Mouse (Mus musculus): ENCODE results near the gene Rbms1.

Gene Rbms1

DNA sequence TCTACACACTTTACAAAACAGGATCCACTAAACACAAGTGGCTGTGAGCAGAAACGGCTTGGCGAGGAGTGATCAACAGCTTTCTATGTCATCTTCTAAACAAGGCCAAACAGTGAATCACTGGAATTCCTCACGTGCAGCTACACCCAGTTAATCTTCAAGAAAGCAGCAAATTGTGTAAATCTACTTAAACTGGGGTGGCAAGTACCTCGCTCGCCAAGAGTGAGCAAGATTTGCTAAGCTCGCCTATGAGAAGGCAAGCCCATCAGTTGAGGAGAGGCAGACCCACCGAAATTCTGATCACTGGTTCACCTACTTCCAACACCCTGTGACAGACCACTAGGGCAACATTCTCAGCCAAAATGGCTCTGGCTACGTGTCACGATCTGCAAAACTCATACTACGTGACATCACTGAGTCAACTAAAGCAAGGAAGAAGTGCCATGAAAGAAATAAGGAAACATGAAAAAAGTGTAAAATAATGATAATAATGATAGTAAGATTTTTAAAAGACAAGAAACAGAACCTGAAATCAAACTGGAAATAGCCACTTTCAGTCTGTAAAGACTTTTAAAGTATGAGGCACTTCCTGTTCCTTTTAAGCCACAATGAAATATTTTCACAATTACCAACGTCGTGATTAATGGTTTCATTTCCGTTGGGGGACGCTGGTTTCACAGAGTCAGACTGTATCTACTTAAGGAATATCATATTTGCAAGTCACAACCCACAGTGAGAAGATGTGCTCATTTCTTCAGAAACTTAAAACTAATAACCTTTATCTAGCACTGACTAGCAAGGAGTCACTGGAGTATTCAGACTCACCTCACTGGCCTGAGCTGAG, 85.2 kb downstream of the Rbms1 start:
- DNase-seq (ENCODE audit: low spot score): no peak

DNA sequence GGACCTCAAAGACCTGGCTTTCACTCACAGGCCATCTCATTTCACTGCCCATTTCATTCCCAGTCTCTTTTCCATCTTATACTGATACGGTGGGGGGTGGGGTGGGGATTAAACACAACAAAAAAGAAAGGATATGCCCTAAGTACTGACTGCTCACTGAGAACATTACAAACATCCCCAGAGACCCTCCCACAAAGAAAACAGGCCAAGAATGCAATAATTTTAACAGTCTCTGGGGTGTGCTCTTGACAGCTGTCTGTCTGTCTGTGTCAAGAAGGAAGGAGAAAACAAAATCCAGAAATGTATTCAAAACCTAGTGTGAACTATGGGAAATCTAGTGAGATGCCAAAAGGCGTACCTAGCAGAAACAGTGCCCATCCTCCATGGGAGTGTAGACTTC, 86.1 kb downstream of the Rbms1 start:
- no peak for DNase-seq (ENCODE audit: low spot score)

DNA sequence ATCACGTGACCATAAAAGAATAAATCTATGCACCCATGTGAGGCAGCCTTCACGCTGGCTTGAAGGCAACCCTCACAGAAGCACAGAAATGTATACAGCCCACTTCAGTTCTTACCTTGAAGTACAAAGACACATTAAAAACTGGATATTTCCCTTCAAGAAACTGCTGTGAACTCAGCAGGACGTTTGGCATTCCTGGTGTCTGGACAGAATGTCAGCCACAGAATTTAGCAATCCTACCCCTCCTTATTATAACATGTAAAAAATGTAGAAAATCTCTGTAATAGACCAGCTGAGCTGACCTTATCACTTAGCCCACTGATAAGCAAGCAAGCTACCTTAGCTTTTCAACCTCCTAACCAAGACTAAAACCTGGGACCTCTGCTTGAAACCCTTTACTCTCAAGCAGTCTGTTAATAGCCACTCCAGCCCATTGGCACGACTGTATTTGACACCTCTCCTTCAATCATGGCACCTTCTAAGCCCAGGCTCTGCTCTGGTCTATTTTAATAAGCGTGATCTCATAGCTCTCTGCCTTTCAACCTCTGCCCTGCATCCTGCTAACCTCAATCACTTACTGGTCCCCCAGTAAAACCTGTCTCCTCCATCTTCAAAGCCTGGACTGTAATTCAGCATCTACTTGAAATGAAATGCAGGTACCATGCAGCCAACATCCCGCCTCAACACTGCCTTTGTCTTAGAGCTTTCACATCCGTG, 90.7 kb downstream of the Rbms1 start:
- DNase-seq (ENCODE audit: low spot score): no peak

DNA sequence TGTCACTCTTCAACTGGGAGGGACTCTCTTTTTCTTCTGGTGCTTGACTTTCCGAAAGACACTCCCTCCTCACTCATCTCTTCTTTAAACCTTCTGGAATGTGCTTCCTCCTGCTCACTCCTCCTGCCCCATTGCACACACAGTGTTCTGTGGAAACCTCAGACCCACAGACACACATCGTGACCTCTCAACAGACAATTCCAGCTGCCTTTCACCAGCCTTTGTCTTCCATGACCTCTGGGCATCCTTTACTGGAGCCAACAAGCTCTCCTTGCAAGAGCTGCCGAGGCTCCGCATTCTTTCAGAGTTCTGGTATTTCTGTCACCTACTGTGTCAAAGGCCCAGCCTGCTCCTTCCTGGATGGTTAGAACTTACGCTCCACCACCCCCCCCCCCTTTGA, 92.0 kb downstream of the Rbms1 start:
- no peak for DNase-seq (ENCODE audit: low spot score)

DNA sequence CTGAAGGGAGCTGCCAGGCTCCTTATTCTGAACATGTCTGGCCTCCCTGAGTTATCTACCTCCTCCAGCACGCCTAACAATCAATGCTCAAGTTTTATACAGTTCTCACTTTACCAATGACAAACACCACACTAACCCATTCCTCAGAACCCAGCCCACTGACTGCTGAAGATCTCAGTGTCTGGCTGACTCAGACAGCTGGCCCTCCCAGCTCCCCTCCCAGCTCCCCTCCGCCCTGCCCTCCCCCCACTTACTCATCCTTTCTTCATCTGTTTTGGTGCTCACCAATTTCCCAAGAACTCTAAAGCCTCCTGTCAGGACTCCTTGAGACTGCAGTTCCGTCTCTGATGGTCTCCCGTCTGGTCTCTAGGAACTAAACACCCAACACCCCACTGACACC, 92.5 kb downstream of the Rbms1 start:
- DNase-seq (ENCODE audit: low spot score): no peak

DNA sequence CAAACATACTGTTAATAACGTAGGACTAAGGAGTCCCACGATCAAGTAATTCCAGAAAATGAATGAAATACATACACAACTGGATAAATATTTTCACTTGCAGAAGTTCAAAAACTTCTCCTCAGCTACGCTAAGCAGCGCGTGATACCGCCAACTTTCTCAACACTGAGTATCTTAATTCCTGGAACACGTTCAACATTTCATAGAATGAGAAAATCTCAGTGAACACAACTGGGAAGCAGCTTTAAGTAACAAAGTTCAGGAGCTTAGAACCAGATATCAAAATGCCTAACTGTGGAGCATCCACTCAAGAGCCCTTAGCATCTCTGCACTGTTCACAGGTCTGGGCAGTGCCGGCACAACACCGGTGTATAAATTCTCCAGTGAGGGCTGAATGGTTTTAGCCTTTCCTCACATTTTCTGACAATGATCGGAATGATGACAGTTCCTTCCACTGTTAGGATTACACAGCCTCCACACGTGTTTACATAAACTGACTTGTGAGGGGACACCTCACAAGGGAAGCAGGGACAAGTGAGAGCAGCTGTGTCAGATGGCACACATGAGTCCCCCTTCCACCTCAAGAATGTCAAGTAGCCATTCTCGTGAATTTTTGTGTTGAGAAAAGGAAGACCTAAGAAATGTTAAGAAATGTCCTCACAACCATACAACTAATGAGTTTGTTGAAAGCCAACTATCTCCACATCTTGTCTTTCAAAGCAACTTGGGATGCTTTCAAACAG, 93.8 kb downstream of the Rbms1 start:
- no peak for DNase-seq (ENCODE audit: low spot score)

DNA sequence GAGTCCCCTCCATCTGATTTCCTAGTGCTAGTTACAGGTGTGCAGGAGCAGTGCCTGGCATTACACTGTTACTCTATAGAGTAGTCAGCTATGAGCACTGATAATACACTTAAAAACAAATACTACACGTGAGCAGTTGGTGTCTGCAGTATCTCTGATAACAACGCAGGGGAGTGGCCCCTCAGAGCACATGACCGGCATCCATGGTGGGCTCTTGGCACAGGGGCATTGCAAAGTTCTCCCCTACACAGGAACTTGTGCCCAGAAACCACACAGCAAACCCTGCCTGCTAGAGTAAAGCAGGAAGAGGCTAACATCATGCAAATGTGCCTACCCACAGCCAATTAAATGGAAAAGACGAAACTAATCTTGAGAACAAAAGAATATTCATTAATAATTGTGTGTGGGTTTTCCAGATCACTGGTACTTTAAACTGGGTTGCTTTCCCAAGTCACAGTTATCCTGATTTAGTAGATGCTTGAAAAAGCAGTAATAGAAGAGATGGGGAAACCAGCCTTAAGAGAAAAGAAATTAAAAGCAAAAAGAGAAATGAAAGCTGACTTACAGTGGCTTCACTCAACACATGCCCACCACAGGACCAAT, 94.8 kb downstream of the Rbms1 start:
- no peak for DNase-seq (ENCODE audit: low spot score)

DNA sequence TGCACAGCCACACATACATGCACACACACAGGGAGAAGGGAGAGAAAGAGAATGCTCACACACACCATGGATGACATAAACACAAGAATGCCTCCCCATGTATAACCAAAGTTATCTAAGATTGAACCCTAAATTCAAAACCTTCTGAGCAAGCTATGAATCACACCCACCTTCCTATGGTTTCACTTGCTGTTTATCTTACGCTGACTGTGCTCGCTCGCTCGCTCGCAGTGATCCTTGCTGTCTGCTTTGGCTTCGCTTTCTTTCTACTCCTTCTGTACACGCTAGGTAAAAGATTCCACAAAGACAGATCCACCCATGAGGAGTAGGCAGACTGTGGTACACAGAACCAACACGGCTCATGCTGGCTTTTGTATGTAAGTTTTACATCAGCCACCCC, 95.7 kb downstream of the Rbms1 start:
- DNase-seq (ENCODE audit: low spot score): no peak

DNA sequence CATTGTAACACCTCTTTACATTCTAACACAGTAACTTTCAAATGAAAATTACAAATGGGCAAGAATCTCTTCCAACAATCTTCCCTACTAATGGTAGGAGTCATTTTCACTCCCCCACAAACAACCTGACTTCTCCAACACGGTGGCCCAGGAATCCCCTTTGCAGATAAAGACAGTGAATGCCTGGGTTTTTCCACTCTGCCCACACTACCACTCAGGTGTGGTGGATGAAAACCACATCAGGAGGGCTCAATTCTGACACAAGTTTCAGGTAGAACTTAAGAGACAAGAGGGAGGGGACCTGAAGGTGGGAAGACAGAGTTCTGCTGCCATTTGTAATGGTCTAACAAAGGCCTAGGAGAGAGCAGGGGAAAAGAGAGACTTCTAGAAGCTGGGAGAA, 97.1 kb downstream of the Rbms1 start:
- no peak for DNase-seq (ENCODE audit: low spot score)

DNA sequence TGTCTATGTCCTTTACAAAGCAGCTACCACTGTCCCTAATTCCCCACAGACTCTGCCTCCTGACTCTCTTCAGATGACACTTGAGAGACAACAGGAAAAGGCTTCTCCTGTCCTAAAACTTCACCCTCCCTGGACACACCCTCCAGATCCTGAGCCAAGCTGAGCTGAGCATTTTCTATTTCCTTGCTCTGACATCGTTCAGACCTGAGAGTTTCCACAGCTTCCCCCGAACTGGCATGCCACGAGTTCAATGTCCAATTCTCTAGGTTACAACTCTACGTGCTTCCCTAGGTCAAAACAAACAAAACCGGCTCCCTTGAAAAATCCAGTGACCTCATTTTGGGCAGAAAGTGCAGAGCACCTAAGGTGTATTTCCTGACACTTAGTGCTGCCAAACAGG, 98.0 kb downstream of the Rbms1 start:
- no peak for DNase-seq (ENCODE audit: low spot score)

DNA sequence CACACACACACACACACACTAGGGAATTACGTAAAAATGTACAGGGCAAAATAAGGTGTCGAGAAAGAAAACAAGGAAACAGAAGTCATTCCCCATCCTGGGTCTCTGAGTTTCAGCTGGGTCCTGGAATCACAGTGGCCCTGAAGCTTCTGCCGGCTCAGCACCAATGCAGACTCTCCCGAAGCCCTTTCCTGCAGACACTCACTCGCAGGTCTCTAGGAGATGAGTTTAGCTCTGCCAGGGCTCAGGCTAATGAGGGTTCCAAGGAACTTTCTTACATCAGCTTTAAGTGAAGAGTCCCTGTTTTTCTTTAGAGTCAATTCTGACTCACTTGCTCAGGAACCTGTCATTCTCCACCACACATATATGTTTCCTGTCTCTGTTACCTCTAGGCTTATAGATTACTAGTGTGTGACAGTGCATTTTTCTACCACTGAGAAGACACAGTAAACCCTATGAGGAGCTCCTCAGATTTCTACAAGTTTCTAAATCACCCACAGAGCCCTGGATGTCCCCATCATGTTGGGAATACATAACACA, 98.7 kb downstream of the Rbms1 start:
- DNase-seq (ENCODE audit: low spot score): no peak

DNA sequence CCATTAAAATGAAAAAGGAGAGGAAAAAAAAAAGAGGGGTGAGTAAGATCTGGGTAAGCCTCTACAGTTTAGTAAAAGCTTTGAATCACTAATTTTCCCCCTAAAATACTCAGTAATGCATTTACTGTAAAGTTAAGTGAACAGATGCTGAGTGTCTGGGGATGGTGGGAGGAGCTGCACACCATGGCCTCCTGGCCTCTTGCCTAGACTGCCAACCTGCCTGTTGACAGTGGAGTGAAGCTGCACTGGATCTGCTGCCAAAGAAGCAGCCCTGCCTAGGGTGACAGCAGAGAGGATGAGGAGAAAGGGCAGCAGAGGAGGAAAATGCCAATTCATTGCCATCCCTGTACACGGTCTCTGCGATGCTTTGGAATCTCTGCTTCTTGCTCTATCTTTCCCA, 99.2 kb downstream of the Rbms1 start:
- no peak for DNase-seq (ENCODE audit: low spot score)

DNA sequence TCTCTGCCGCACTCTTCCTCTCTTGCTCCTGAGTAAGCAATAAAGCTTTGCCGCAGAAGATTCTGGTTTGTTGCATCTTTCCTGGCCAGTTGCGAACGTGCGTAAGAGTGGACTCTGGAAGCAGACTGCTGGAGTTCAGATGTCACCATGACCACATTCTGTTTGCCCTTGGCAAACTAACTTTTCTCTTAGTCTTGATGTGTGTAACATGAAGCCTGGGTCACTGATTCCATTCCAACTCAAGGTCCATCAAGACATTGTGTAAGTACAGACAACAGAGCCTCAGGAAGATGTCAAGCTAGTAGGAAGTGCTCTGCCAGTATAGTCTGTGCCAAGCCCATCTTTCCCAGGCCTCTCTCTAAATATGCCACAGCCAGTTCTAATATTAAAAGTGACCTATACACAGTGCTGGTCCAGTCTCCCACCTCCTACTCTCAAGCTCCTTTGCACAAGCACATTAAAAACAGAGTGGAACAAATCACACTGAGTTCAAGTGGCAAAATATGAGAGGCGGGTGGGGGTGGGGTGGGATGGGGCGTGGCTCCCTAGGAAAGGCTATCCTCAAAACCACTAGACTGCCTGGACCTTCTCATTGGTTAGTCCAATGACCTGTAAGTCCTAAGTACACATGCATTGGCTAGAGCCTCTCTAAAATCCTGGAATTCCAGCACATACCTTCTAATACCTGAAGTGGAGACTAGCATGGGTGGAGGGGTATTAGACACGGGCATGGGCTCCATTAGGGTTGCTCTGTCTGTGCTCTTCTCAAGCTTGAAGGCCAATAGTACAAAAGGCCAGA, 99.9 kb downstream of the Rbms1 start:
- DNase-seq (ENCODE audit: low spot score): no peak

DNA sequence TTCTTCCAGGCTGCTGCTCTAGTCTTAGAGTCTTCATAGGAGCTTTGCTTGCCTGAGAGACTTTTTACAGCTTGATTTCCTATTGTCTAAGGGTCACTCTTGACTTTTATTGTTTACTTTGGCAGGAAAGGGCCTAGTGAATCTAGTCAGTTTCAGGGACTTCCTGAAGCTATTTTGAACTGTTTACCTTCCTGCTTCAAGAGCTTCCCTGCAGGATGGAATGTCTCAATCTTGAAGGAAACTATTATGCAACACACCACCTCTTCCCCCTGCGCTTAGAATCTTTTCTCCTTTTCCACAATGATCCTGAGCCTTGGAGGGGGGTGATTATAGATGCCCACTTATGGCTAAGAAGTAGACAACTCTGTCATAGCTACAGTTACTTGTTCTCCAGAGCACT, 104.9 kb downstream of the Rbms1 start:
- no peak for DNase-seq (ENCODE audit: low spot score)

DNA sequence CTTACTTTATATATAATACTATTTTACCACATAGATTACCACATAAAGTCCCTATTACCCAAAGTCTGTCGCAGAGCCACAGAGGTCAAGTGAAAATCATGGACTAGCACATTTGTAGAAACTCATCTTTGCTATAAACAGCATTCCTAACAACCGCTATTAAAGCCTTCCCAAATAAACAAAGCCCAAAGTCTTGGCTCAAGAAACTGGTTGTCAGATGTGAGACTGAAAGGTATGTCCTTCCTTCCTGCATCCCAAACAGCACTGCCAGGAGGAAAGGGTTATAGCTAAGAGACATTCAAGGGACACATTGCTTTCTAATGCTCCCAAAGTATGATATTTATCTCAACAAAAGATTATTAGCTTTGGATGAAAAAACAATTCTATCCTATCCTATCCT, 106.9 kb downstream of the Rbms1 start:
- DNase-seq (ENCODE audit: low spot score): no peak

DNA sequence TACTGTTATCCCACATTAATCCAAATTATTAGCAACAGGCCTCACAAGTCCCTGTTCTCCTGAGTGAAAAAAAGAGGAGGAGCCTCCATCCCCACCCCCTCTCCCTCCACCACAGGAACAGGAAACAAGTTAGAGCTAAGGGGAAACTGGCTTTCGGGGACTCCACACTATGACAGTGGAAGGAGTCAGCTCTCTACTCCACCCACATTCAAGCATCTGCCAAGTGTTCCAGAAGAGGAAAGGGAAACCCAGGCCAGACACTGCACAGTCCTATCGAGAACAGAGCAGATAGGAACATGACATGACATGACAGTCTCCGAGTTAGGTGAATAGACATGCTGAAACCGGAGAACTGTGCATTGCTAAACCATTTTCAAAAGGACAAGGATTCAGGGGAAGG, 108.0 kb downstream of the Rbms1 start:
- no peak for DNase-seq (ENCODE audit: low spot score)

DNA sequence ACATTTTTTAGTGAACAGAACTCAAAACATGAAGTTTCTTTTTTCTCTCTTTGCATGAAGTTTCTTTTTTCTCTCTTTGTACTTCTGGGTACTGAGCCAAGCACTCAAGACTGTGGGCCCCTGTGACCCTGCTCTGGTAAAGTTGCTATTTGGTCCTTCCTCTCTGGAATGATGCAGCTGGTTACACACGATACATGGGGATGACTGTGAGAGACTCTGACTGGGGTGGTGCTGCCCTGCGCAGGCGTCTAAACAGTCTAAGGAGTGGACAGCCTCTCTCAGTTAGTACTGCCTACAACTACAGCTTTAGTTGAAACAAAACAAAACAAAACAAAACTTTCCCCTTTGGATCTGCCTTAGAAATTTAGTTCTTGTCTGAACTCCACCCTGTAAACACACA, 111.1 kb downstream of the Rbms1 start:
- DNase-seq (ENCODE audit: low spot score): no peak

DNA sequence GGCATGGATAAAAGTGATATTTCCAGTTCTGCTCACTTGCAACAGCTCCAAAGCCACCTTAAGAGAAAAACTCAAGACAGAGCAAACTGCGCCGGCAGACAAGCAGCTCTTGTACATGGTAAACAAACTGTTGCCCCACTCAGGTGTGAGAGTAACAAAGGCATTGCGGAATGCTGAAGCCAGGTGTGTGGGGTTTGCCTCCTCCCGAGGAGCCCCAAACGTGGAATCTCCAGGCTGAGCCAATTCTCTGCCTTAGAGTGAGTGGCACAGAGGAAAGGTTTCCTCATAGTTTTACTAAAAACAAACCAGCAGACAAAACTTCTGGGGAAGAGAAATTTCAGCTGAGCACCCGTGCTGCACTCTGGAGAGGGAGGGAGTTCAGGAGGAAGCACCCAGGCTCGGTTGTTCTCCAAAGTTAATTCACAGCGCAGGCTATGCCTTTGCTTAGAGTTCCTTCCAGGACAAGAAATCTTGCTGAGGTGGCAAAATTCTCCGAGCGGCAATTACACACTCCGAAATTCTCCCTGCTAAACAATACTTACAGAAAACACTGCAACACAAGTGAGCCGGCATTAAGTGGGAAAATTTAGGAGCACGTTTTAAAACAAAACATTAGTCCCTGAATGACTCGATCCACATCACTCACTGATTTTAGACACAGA, 111.8 kb downstream of the Rbms1 start:
- DNase-seq (ENCODE audit: low spot score): no peak

DNA sequence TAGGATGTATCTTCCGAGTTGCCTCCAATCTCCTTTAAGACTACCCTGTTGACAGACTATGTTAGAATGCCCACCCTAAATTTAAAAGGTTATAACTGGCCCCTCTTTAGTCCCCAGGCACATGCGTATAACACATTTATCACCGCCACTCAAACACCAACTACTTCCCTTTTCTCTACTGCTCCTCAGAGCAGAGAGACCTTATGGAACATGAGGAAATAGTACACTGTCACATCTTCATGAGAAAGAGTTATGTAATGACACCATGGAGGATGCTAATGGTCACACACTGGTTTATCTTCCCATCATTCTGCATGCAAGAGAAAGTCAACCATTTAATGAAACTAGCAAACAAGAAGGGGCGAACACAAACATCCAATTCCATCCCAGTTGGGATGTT, 114.5 kb downstream of the Rbms1 start:
- no peak for DNase-seq (ENCODE audit: low spot score)

DNA sequence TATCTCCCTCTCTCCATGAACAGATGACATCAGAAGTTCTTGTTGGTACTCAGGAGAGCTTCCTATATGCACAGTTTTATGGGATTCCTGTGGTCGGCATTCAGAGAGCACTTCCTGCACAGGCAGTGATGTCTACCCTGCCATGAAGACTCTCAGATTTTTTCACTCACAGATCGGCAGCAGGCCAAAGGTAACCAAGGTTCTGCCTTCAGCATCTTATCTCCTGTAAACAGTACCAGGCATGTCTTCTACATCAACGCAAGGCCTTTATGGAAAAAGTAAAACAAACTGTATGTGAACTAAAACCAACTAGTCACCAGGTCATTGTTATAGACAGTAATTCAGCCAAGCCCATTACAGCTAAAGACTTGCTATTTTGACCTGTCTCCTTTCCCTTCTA, 115.0 kb downstream of the Rbms1 start:
- DNase-seq (ENCODE audit: low spot score): no peak

DNA sequence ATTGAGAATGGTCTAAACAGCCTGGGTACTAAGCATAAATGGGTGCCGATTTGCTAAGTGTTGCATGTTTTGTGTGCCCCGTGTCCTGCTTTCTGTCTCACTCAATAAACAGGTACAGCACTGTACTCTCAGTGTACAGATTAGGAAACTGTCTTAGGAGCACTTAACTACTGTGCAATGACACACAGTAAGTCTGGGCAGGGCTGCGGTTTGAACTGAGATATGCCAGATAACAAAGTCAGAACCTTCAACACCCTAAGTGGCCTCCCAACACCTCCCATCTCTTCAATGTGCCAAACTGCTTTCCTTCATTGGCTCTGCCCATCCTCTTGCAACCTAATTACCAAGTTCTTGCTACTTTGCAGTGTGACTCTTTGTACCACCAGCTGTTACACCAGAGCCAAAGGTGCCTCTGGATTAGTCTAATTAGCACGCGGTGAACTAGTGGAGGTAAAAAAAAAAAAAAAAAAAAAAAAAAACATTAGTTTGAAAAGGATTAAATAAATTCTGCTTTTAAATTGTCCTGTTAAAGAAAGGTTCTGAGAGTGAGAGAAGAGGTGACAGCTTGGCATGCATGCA, 117.6 kb downstream of the Rbms1 start:
- peak; percentile 37 for DNase-seq (ENCODE audit: low spot score)
